Mouse (Mus musculus) neural tube, embryonic 15.5 days (tissue): ENCODE results near the gene Pop4. TPM values are rescaled to one million over a fixed set of nuclear protein-coding genes. Genes with fewer than 3 reads are reported as not detected.
A peak's percentile ranks its signal among the peaks of the same experiment; 100 is the strongest.
"Not testable (repeated sequence)": the region's sequence is repeated elsewhere in the genome, so short reads cannot be mapped to it uniquely, and the experiment has no call there.

Experiments used
- ATAC-seq: fragments of 200-750 bp; cut with Nextera tagmentation; 2 replicates; pipeline ENCODE4 v1.8.0; 2017; ENCODE audit warnings: mild to moderate bottlenecking, moderate TSS enrichment, moderate library complexity; ENCODE audit not compliant: low FRiP score
- H3K27ac ChIP-seq: fragments of 300-500 bp; sonication (generic); replicated peaks from 2 replicates; pipeline ENCODE4 v1.5.1; 2015; ENCODE audit warnings: mild to moderate bottlenecking, inconsistent platforms
- H3K27me3 ChIP-seq: fragments of 300-500 bp; sonication (generic); replicated peaks from 2 replicates; pipeline ENCODE4 v1.6.1; 2015; ENCODE audit warnings: inconsistent platforms
- H3K36me3 ChIP-seq: fragments of 300-500 bp; sonication (generic); 2 replicates; pipeline ENCODE4 v1.6.1; 2015; ENCODE audit warnings: inconsistent platforms
- H3K4me1 ChIP-seq: fragments of 300-500 bp; sonication (generic); 2 replicates; pipeline ENCODE4 v1.6.1; 2015; ENCODE audit warnings: inconsistent platforms
- H3K4me2 ChIP-seq: fragments of 300-500 bp; sonication (generic); 2 replicates; pipeline ENCODE4 v1.6.1; 2015; ENCODE audit warnings: inconsistent platforms, mild to moderate bottlenecking, moderate library complexity
- H3K4me3 ChIP-seq: fragments of 300-500 bp; sonication (generic); replicated peaks from 2 replicates; pipeline ENCODE4 v1.5.1; 2015; ENCODE audit warnings: mild to moderate bottlenecking, inconsistent platforms
- H3K9ac ChIP-seq: fragments of 300-500 bp; sonication (generic); replicated peaks from 2 replicates; pipeline ENCODE4 v1.6.1; 2015; ENCODE audit warnings: mild to moderate bottlenecking, inconsistent platforms
- H3K9me3 ChIP-seq: fragments of 300-500 bp; sonication (generic); replicated peaks from 2 replicates; pipeline ENCODE4 v1.6.1; 2016; ENCODE audit warnings: inconsistent platforms
- WGBS: fragments of 180-500 bp; shearing (Covaris S2); methylation state at CpG from one replicate; pipeline ENCODE4 v1.1.7; 2015; ENCODE audit warnings: mixed read lengths; 5-methylcytosine and 5-hydroxymethylcytosine counted together
- polyA plus RNA-seq: library from polyadenylated mRNA; unstranded; fragments of >200 nt; fragmentation: Nextera tagmentation; extraction: Ambion mirVana; gene quantifications from 2 replicates; pipeline ENCODE4 v1.2.1, GENCODE M21; 2015

Pop4 gene
- polyA plus RNA-seq, result 66.0 and 70.5 TPM in 2 replicates

GRCm38 (mm10) chr7:38270703-38271510 is at the start of gene Pop4:
Gene Pop4, minus strand, starts transcription at chr7:38271423.
- peaks cover 27% of the 10 kb centered on the region for H3K36me3 ChIP-seq
- no peaks in the 10 kb centered on the region for H3K27me3 ChIP-seq
- peak within 1 kb of the TSS; percentile 77 for H3K9ac ChIP-seq
- H3K4me1 ChIP-seq, result peaks cover 20% of the 10 kb centered on the region
- H3K9me3 ChIP-seq, result no peaks in the 10 kb centered on the region
- peak; percentile 94 for ATAC-seq
- H3K27ac ChIP-seq, result peak within 1 kb of the TSS; percentile 85
- peak within 1 kb of the TSS; percentile 80 for H3K4me3 ChIP-seq
- WGBS, result under 1% methylated on average over 38 of the region's 38 CpGs
- peak within 1 kb of the TSS; percentile 95 for H3K4me2 ChIP-seq

GRCm38 (mm10) chr7:38320641-38321040 is 49.4 kb upstream of the Pop4 start:
- Histone ChIP-seq H3K36me3 (no peaks in the 10 kb centered on the region), H3K27ac (no peak overlapping the region), H3K4me3 (no peak overlapping the region), H3K4me2 (no peak overlapping the region), H3K4me1 (no peaks in the 10 kb centered on the region), H3K9me3 (no peaks in the 10 kb centered on the region), H3K27me3 (no peaks in the 10 kb centered on the region), H3K9ac (no peak overlapping the region)
- 87% methylated on average over 2 of the region's 2 CpGs for WGBS
- no peak for ATAC-seq

DNA sequence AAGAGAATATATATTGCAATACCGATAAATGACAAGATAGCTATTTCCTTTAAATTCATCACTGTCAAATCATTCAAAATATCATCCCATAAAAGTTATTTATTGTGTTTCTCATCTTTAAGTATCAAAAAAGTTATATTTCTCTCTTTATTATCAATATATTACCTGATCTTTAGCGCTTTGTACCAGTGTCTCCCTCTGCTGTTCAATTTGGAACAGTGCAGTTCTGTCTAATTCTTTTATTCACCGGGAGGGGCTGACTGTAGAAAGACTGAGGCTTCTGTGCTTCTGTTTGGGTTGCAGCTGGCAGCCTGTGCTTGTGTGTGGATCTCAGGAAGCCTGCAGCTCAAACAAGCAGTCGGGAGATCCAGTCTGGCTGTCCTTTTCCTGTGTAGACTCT is 11.0 kb upstream of the Pop4 start:
- not testable (repeated sequence) for ATAC-seq, H3K4me2 ChIP-seq, H3K27me3 ChIP-seq, H3K9ac ChIP-seq, H3K9me3 ChIP-seq, H3K36me3 ChIP-seq, H3K27ac ChIP-seq, H3K4me3 ChIP-seq, H3K4me1 ChIP-seq
- 28% methylated on average over 4 of the region's 4 CpGs for WGBS

- Histone ChIP-seq H3K4me2 (no peak overlapping the region), H3K4me1 (peaks cover 20% of the 10 kb centered on the region), H3K27ac (no peak overlapping the region), H3K4me3 (no peak overlapping the region), H3K9me3 (no peaks in the 10 kb centered on the region), H3K27me3 (no peaks in the 10 kb centered on the region), H3K36me3 (peaks cover 12% of the 10 kb centered on the region; the same call in 1 of the 2 replicates), H3K9ac (no peak overlapping the region)
- ATAC-seq, result no peak
Observed at GRCm38 (mm10) chr7:38272551-38272950, 1.3 kb upstream of the Pop4 start.

DNA sequence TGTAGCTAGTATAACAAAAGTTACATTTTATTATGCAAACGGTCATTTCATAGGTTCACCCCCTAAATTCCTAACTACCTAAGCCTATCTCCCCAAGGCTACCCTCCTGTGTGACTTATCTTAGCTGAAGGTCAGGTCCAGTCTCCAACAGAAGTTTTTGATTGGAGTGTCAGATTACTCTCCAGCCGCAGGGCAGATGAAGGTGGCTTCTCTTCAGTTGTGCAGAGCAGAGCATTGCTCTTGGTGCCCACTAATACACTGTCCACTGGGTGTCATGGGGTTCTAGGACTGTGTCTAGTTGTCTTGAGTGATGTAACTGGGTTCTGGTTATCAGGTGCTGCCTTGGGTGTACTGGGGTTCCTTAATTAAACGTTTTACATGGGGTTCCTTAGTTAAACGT is 636 bp upstream of the Pop4 start:
- Histone ChIP-seq H3K27ac (no peak overlapping the region), H3K9ac (peak overlapping the region; percentile 77), H3K9me3 (no peaks in the 10 kb centered on the region), H3K4me2 (peak overlapping the region; percentile 95), H3K4me3 (peak overlapping the region; percentile 80), H3K4me1 (peaks cover 20% of the 10 kb centered on the region), H3K27me3 (no peaks in the 10 kb centered on the region), H3K36me3 (peaks cover 18% of the 10 kb centered on the region; the same call in 1 of the 2 replicates)
- 13% methylated on average over 4 of the region's 4 CpGs for WGBS
- ATAC-seq, result peak; percentile 25; the same call in 1 of the 2 replicates

DNA sequence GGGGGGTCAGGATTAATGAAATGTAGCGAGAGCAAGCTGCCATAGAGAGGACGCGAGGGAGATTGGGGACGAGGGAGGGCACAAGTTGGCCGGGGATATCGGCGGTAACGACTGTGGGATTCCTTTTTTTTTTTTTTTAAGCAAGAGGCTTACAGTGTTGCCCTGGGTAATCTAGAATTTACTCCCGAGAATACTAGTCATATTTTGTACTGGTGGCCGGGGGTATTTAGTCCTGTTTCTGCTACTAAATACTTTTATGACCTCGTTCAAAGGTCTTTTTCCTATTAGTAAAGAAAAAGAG is 238 bp upstream of the Pop4 start:
- peak; percentile 71; the same call in 1 of the 2 replicates for ATAC-seq
- peaks cover 20% of the 10 kb centered on the region for H3K4me1 ChIP-seq
- peak overlapping the region; percentile 95 for H3K4me2 ChIP-seq
- under 1% methylated on average over 11 of the region's 11 CpGs for WGBS
- peaks cover 22% of the 10 kb centered on the region for H3K36me3 ChIP-seq
- H3K9me3 ChIP-seq, result no peaks in the 10 kb centered on the region
- H3K9ac ChIP-seq, result peak overlapping the region; percentile 77
- H3K4me3 ChIP-seq, result peak overlapping the region; percentile 80
- no peaks in the 10 kb centered on the region for H3K27me3 ChIP-seq
- peak overlapping the region; percentile 85 for H3K27ac ChIP-seq

DNA sequence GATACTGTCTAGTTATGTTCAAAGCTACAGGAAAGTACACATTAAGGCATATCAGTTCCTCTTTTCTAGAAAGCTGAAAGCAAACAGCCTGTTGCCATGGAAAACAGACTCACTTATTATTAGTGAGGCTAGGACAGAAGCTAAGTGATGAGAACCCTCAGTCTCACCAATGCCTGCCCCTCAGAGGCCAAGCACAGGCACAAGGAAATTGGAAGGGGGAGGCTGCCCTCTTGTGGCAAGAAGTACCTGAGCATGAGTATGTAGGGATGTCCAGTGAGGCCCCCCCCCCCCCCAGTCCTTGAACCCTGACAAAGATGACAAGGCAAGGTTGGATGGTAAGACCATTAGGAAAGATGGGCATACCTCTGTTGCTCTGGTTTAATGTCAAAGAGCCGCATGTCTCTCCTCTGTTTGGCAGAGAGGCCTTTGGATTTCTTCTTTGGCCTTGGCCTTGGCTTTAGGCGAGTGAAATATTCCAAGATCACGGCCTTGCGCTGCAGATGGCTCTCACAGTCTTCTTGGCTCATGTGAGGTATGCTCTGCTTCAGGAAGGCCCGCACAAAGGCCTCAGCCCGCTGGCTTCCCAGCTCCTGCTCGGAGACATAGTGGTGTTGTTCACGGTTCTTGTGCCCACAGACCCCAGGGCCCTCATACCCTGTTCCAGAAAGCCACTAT is 4.1 kb downstream of the Pop4 start:
- no peak for ATAC-seq
- no peak overlapping the region for H3K27ac ChIP-seq
- H3K4me1 ChIP-seq, result peaks cover 20% of the 10 kb centered on the region
- H3K36me3 ChIP-seq, result peaks cover 65% of the 10 kb centered on the region
- H3K9me3 ChIP-seq, result no peaks in the 10 kb centered on the region
- 91% methylated on average over 8 of the region's 8 CpGs for WGBS
- no peak overlapping the region for H3K4me2 ChIP-seq
- H3K27me3 ChIP-seq, result no peaks in the 10 kb centered on the region
- no peak overlapping the region for H3K4me3 ChIP-seq
- 0 out of 2 replicates have a peak overlapping the region, but pooled peaks have one; percentile 3 for H3K9ac ChIP-seq

DNA sequence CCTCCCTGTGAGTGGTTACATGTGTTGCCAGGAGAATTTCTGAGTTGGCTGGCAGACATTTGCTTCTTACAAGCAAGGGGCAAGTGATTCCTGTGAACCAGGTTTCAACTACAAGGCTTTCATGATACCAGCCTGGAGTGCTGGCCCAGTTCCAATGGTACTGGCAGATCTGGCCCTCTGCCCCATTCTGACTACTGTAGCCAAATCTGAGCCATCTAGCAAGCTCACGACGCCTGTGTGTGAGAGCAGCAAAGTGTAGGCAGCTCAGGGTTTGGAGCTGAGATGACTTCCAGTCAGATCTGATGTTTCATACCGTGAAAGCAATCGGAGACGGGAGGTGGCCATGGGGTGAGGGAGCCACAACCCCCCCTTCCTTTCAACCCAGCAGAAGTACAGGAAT is 8.8 kb downstream of the Pop4 start:
- H3K4me1 ChIP-seq, result no peaks in the 10 kb centered on the region
- H3K4me2 ChIP-seq, result no peak overlapping the region
- no peaks in the 10 kb centered on the region for H3K9me3 ChIP-seq
- ATAC-seq, result no peak
- 84% methylated on average over 5 of the region's 5 CpGs for WGBS
- H3K9ac ChIP-seq, result no peak overlapping the region
- no peaks in the 10 kb centered on the region for H3K27me3 ChIP-seq
- H3K4me3 ChIP-seq, result no peak overlapping the region
- peaks cover 60% of the 10 kb centered on the region for H3K36me3 ChIP-seq
- H3K27ac ChIP-seq, result no peak overlapping the region

- WGBS, result 95% methylated on average over 2 of the region's 2 CpGs
- Histone ChIP-seq H3K9me3 (no peaks in the 10 kb centered on the region), H3K9ac (no peak overlapping the region), H3K4me2 (no peak overlapping the region), H3K4me3 (no peak overlapping the region), H3K27ac (no peak overlapping the region), H3K4me1 (no peaks in the 10 kb centered on the region), H3K27me3 (no peaks in the 10 kb centered on the region), H3K36me3 (peaks cover 33% of the 10 kb centered on the region)
- no peak for ATAC-seq
Observed at GRCm38 (mm10) chr7:38259631-38260030, 11.6 kb downstream of the Pop4 start.

- Histone ChIP-seq H3K27me3 (no peaks in the 10 kb centered on the region), H3K9me3 (no peaks in the 10 kb centered on the region)
Observed at GRCm38 (mm10) chr7:38253441-38253840, 17.8 kb downstream of the Pop4 start.

DNA sequence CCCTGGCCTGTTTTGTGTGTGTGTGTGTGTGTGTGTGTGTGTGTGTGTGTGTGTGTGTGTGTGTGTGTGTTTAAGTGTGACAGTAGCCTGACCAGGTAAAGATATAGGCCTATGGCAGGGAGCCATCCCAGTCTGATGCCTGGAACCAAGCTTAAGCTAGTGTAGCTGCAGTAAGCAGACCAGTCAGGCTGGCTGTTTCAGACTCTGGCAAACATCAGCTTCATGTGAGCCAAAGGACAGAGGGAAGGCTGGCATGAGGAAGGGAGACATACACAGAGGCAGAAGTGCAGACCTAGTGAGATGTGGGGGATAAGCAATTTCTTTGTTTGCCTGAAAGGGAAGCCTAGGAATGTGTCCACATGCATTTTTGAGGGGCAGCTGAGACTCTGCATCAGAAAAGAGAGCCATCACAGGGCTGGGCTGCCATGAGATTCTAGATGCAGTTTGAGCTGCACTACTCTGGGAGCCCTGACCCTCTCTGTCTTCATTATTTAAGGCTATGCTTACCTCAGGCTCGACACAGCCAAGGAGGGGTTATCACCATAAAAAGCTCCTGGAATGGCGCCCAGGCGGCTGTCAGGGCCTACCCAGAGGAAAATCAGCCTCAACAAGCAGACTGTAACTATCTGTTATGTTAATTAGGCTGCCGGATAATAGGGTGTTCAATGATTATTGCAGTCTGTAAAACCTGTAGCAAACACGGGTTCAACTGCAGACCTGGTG is 19.6 kb downstream of the Pop4 start:
- H3K27me3 ChIP-seq, result no peaks in the 10 kb centered on the region
- ATAC-seq, result peak; percentile 71
- H3K4me1 ChIP-seq, result peaks cover 8% of the 10 kb centered on the region
- H3K27ac ChIP-seq, result peak overlapping the region; percentile 67
- H3K36me3 ChIP-seq, result no peaks in the 10 kb centered on the region
- no peaks in the 10 kb centered on the region for H3K9me3 ChIP-seq
- H3K4me3 ChIP-seq, result no peak overlapping the region
- WGBS, result 5% methylated on average over 5 of the region's 5 CpGs
- H3K9ac ChIP-seq, result no peak overlapping the region
- H3K4me2 ChIP-seq, result no peak overlapping the region

More at GRCm38 (mm10) chr7:38253441-38253840, 17.8 kb downstream of the Pop4 start:
- no peak overlapping the region for H3K4me3 ChIP-seq
- H3K9ac ChIP-seq, result no peak overlapping the region
- no peak for ATAC-seq
- H3K4me1 ChIP-seq, result peaks cover 8% of the 10 kb centered on the region
- no peaks in the 10 kb centered on the region for H3K36me3 ChIP-seq
- no peak overlapping the region for H3K4me2 ChIP-seq
- no peak overlapping the region for H3K27ac ChIP-seq
